Comparison of ENCODE assay signal across 8 mouse cellular contexts in genomic region chr9:99629281-99630011, GRCm38 (mm10). TPM values are rescaled to one million over a fixed set of nuclear protein-coding genes. Genes with fewer than 3 reads are reported as not detected.
DNase-seq lines count a peak whose midpoint lies in the region; ATAC-seq and TF ChIP-seq lines count a peak whose summit lies in the region.

Gene Dzip1l, plus strand, starts transcription at chr9:99629496.

- DNase-seq in NIH3T3 (ENCODE audit: low read depth): peak; percentile 87
- peak; percentile 68 to 77 for DNase-seq in cerebellum, adult 2 months
- DNase-seq in forelimb bud, embryonic 11.5 days (ENCODE audit: low read depth, low spot score): peak; percentile 82
- DNase-seq in heart, postnatal 25 days (ENCODE audit: low spot score): peak; percentile 26
- peak; percentile 60 to 68 for DNase-seq in layer of hippocampus, adult 8-10 months (ENCODE audit: low spot score in 2 of 2)
- peak; percentile 60 for DNase-seq in lung, adult 2 months
- peak; percentile 15 for DNase-seq in retina, adult 2 months (ENCODE audit: low read depth, low spot score)

- WGBS in cerebellum, adult 2 months: under 1% methylated on average over 44 of the region's 44 CpGs
- WGBS in lung, adult 2 months: 2% methylated on average over 44 of the region's 44 CpGs

- peak within 1 kb of the TSS; percentile 70 for H3K4me3 ChIP-seq in cerebellum, adult 2 months (replicated peaks; ENCODE audit: insufficient read depth, low read depth, low read length)
- H3K4me3 ChIP-seq in lung, adult 2 months (replicated peaks; ENCODE audit: extremely low read depth, low read depth, low read length): peak within 1 kb of the TSS; percentile 66

- H3K4me1 ChIP-seq in cerebellum, adult 2 months (ENCODE audit: control insufficient read depth, insufficient read depth, low read length): no peaks in the 10 kb centered on the region; the same call in 1 of the 2 replicates
- H3K4me1 ChIP-seq in lung, adult 2 months (ENCODE audit: control insufficient read depth, insufficient read depth, low read length): no peaks in the 10 kb centered on the region; the same call in 1 of the 2 replicates

- no peaks in the 10 kb centered on the region for H3K27me3 ChIP-seq in cerebellum, adult 2 months (ENCODE audit: control insufficient read depth, insufficient read depth, low read length)

- no peak for ATAC-seq in activated CD4-positive, CD25-positive, alpha-beta regulatory T cell, adult 4 months

- TF ChIP-seq CTCF in cerebellum, adult 2 months (IDR thresholded peaks at IDR 0.05; ENCODE audit: borderline replicate concordance, insufficient read depth, low read depth, low read length): no peak
- TF ChIP-seq CTCF in lung, adult 2 months (IDR thresholded peaks at IDR 0.05; ENCODE audit: insufficient read depth, low read length): no peak

- intact Hi-C loops in heart, postnatal 25 days (cut with DNase I): no loop called here

- 0 out of 2 replicates have a peak, but pooled peaks have one; percentile 17 for TF ChIP-seq POLR2A in cerebellum, adult 2 months (IDR thresholded peaks at IDR 0.05; ENCODE audit: borderline replicate concordance, insufficient read depth, low read length)
- TF ChIP-seq POLR2A in lung, adult 2 months (IDR thresholded peaks at IDR 0.05; ENCODE audit: borderline replicate concordance, extremely low read depth, low read depth, low read length): peak; percentile 28; the same call in 1 of the 2 replicates

- peak within 1 kb of the TSS; percentile 82; the same call in 1 of the 2 replicates for H3K27ac ChIP-seq in cerebellum, adult 2 months (ENCODE audit: insufficient read depth, low read length)

RNA-seq across cellular contexts. Expression of gene Dzip1l, which starts in this region (rescaled TPM):
- polyA plus RNA-seq in cerebellum, adult 2 months (2012; rRNA removed): 8.4 and 8.5 TPM in 2 replicates
- 1 to 10 TPM; 4.1 to 4.2 TPM for total RNA-seq in heart, postnatal 25 days (2021)
- total RNA-seq in layer of hippocampus, adult 8-10 months (2022): 10 to 100 TPM; 20.9 to 28.1 (median 25.1) TPM
- 6.7 and 8.3 TPM in 2 replicates for polyA plus RNA-seq in lung, adult 2 months (2012; rRNA removed)
- polyA plus RNA-seq in activated CD4-positive, CD25-positive, alpha-beta regulatory T cell, adult 4 months (2017; shearing (Covaris generic)): under 1 TPM in 1 of 2 experiments, not detected in 1; 0.13 TPM

Comparison
In these comparisons a context has a peak if more than half of its experiments do, and no peak if none do; other contexts are left out.
1. RNA of gene Dzip1l (total RNA-seq): 20.9 to 28.1 TPM in layer of hippocampus, adult 8-10 months; 4.1 to 4.2 TPM in heart, postnatal 25 days; every median in the first group is over 4 times any median in the second.
2. DNase-seq: peak in every context shown above with its lines; median percentile 87 in NIH3T3; 82 in forelimb bud, embryonic 11.5 days; 72 in cerebellum, adult 2 months; 64 in layer of hippocampus, adult 8-10 months; 60 in lung, adult 2 months; 26 in heart, postnatal 25 days; 15 in retina, adult 2 months.